Mouse (Mus musculus) heart, adult 2 months (tissue): ENCODE results near the gene Nfe2l3. TPM values are rescaled to one million over a fixed set of nuclear protein-coding genes. Genes with fewer than 3 reads are reported as not detected.
A peak's percentile ranks its signal among the peaks of the same experiment; 100 is the strongest.

ENCODE experiments used
- DNase-seq, 2 experiments: peaks; one replicate each; pipeline ENCODE4 v3.0.0; 2021
- H3K27ac ChIP-seq: fragments of 200-600 bp; 2 replicates; pipeline ENCODE4 v1.8.1; 2022
- H3K27me3 ChIP-seq: fragments of 200-500 bp; 2 replicates; pipeline ENCODE4 v1.6.1; 2012; ENCODE audit warnings: mild to moderate bottlenecking, low read length, inconsistent platforms, mixed read lengths; ENCODE audit not compliant: control insufficient read depth, insufficient read depth
- H3K36me3 ChIP-seq: fragments of 200-500 bp; 2 replicates; pipeline ENCODE4 v1.6.1; 2012; ENCODE audit warnings: low read length, inconsistent platforms; ENCODE audit not compliant: control insufficient read depth, insufficient read depth
- H3K4me1 ChIP-seq: fragments of 200-500 bp; 2 replicates; pipeline ENCODE4 v1.6.1; 2011; ENCODE audit warnings: low read length; ENCODE audit not compliant: control insufficient read depth, insufficient read depth
- H3K4me3 ChIP-seq: fragments of 200-600 bp; 2 replicates; pipeline ENCODE4 v1.8.1; 2022
- H3K79me2 ChIP-seq: fragments of 200-500 bp; replicated peaks from 2 replicates; pipeline ENCODE4 v1.6.1; 2012; ENCODE audit warnings: mild to moderate bottlenecking, inconsistent platforms, low read length, moderate library complexity, mixed read lengths; ENCODE audit not compliant: control insufficient read depth, insufficient read depth
- H3K9ac ChIP-seq: fragments of 200-500 bp; 2 replicates; pipeline ENCODE4 v1.6.1; 2012; ENCODE audit warnings: low read depth, mild to moderate bottlenecking, control low read depth, inconsistent platforms, low read length, mixed read lengths
- CTCF ChIP-seq: fragments of 200-600 bp; IDR thresholded peaks from 2 replicates; pipeline ENCODE4 v1.8.1; 2022; ENCODE audit warnings: antibody characterized with exemption, mild to moderate bottlenecking, moderate library complexity
- EP300 ChIP-seq: fragments of 200-500 bp; IDR thresholded peaks from 2 replicates; pipeline ENCODE4 v1.6.1; 2011; ENCODE audit warnings: low read depth, low read length, control low read depth; ENCODE audit not compliant: insufficient read depth
- POLR2A ChIP-seq: fragments of 200-500 bp; IDR thresholded peaks from 2 replicates; pipeline ENCODE4 v1.6.1; 2011; ENCODE audit warnings: mild to moderate bottlenecking, low read depth, low read length, control low read depth; ENCODE audit not compliant: insufficient read depth
- WGBS: fragments of 180-500 bp; shearing (Covaris S2); methylation state at CpG from one replicate; pipeline ENCODE4 v1.1.7; 2018; 5-methylcytosine and 5-hydroxymethylcytosine counted together
- intact Hi-C: fragments of 180-260 bp; cut with DNase I; formaldehyde crosslinking; loops from one replicate; pipeline ENCODE4 v1.15.1; 2025
- polyA plus RNA-seq: library from polyadenylated mRNA; depleted of rRNA; stranded (reverse); fragments of >200 nt; gene quantifications from 2 replicates; pipeline ENCODE4 v1.2.3, GENCODE M21; 2012
- total RNA-seq, 2 experiments: library from RNA; stranded (reverse); gene quantifications; 2 replicates each; pipeline ENCODE4 v1.2.3; 2021

Nfe2l3 gene
- total and polyA plus RNA-seq, 3 experiments: 0.16 to 0.20 (median 0.18) TPM

DNA sequence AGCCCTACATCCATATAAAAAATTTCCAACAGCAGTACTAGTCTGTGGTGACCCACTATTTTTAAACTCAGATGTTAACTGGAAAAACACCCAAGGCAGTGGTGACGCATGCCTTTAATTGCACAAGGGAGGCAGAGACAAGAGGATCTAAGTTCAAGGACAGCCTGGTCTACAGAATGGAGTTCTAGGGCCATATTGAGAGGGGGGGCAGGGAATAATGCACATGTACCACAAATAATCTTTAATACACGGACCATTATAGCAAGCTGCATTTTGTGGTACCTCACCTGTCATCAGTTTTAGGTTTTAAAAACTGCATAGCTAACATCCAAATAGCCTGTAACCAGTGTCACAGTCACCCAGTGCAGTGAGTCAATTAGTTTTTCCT, 26.4 kb downstream of the Nfe2l3 start:
- WGBS: 57% methylated on average over 2 of the region's 2 CpGs
- Histone ChIP-seq H3K79me2 (no peaks in the 10 kb centered on the region), H3K27me3 (no peaks in the 10 kb centered on the region), H3K4me3 (no peak overlapping the region), H3K9ac (no peak overlapping the region), H3K36me3 (peaks cover 41% of the 10 kb centered on the region), H3K27ac (no peak overlapping the region), H3K4me1 (peaks cover 1% of the 10 kb centered on the region; the same call in 1 of the 2 replicates)
- DNase-seq: no peak
- peak; percentile 12; the same call in 1 of the 2 replicates for TF ChIP-seq POLR2A
- no peak for TF ChIP-seq EP300
- no peak for TF ChIP-seq CTCF
- intact Hi-C loops: no loop called here

DNA sequence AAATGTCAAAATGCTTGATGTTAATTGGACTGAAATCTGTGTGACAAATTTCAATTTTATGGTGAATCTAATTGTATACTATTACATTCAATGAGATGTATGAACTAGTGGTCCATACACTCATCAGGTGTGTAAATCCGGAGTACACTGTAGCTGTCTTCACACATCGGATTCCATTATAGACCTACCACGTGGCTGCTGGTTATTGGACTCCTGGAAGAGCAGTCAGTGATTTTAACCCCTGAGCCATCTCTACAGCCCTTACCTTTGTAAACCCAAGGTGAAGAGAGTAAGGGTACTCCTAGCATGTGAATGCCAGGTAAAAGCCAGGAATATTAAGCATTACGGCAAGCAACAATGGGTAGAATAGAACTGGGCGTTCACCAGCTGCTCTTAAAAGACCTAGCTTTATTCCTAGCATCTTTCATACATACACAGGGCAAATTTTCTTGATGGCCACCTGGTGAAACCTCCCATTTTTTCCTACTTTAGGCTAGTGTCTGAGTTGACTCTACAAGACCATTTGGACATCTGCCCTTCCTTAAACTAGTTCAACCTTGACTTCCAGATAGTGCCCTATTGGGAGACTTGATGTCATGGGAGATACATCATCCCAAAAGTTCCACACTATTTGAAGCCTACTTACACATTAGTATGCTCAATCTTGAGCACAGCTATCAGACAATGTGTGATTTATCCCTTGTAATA, 27.0 kb downstream of the Nfe2l3 start:
- Histone ChIP-seq H3K27me3 (no peaks in the 10 kb centered on the region), H3K4me3 (no peak overlapping the region), H3K9ac (no peak overlapping the region), H3K4me1 (peaks cover 1% of the 10 kb centered on the region; the same call in 1 of the 2 replicates), H3K27ac (no peak overlapping the region), H3K79me2 (no peaks in the 10 kb centered on the region), H3K36me3 (peaks cover 45% of the 10 kb centered on the region)
- TF ChIP-seq CTCF (no peak), POLR2A (0 out of 2 replicates have a peak, but pooled peaks have one; percentile 33)
- WGBS: 59% methylated on average over 5 of the region's 5 CpGs
- intact Hi-C loops: loop anchor here (10.0 kb wide), 1 partner anchor 545 kb away; no protein-coding TSS in a partner anchor
- DNase-seq: no peak

DNA sequence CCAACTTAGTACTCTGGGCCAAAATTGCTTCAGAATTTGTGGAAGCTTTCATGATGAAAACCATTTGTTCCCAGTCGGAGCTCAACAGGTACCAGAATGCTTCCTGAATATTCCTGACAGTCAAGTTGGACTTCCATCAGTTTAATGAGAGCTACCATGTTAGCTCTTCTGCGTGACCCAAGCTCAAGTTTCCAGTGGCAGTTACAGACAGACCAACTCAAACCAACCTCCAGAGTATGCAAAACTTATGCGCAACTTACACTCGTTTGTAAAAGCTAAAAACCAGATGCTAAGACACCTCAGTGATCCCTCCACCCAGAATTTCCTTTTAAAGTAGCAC, 27.5 kb downstream of the Nfe2l3 start:
- Histone ChIP-seq H3K79me2 (no peaks in the 10 kb centered on the region), H3K36me3 (peaks cover 50% of the 10 kb centered on the region), H3K27ac (no peak overlapping the region), H3K4me3 (no peak overlapping the region), H3K27me3 (no peaks in the 10 kb centered on the region), H3K4me1 (peaks cover 1% of the 10 kb centered on the region; the same call in 1 of the 2 replicates), H3K9ac (no peak overlapping the region)
- WGBS: 76% methylated on average over 4 of the region's 4 CpGs
- intact Hi-C loops: loop anchor here (10.0 kb wide), 1 partner anchor 545 kb away; no protein-coding TSS in a partner anchor
- TF ChIP-seq CTCF (no peak), EP300 (no peak), POLR2A (no peak)
- DNase-seq: no peak

DNA sequence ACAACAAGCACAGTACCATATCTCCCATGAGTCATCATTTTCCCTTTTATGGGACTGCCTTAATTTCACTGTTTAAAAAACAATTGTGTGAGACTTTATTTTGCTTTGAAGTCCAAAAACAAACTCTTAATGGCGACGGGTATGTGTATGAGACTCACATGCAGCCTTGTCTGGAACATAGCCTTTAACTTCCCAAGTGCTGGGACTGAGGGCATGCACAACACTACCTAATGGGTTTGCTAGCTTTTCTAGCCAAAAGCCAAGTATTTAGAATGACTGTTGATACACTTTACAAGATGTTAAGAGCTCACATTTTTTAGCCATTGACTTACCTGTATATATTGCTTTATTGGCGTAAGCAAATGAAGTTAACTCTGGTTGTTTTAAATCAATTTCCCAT, 27.9 kb downstream of the Nfe2l3 start:
- H3K4me1 ChIP-seq: peaks cover 1% of the 10 kb centered on the region; the same call in 1 of the 2 replicates
- whole genome bisulfite sequencing: 70% methylated on average over 3 of the region's 3 CpGs
- no peak overlapping the region for H3K27ac ChIP-seq
- H3K36me3 ChIP-seq: peaks cover 53% of the 10 kb centered on the region
- DNase-seq: no peak
- H3K4me3 ChIP-seq: no peak overlapping the region
- no peaks in the 10 kb centered on the region for H3K27me3 ChIP-seq
- TF ChIP-seq POLR2A (no peak), EP300 (no peak), CTCF (no peak)
- no peaks in the 10 kb centered on the region for H3K79me2 ChIP-seq
- no peak overlapping the region for H3K9ac ChIP-seq
- intact Hi-C loops: loop anchor here (10.0 kb wide), 1 partner anchor 544 kb away; no protein-coding TSS in a partner anchor

DNA sequence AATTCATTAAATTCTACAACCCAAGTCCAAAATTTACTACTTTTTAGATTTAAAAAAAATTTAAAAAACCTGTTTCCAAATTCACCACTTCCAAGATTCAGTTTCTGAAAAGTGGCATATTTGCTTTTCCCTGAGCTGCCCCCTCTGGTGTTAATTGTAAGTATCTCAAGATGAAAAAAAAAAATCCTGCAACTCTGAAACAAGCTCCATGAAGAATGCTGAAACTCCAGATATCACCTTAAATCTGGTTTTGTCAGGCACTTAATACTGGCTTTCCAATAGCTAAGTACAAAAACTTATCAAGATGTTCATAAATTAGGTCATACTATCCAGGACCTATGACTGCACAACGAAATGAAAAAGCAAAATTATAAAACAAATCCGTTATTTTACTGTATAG, 35.2 kb downstream of the Nfe2l3 start:
- H3K27me3 ChIP-seq: no peaks in the 10 kb centered on the region
- H3K4me1 ChIP-seq: peaks cover 8% of the 10 kb centered on the region
- peak overlapping the region; percentile 99 for H3K27ac ChIP-seq
- WGBS: 0% methylated on average over 2 of the region's 2 CpGs
- peaks cover 52% of the 10 kb centered on the region for H3K36me3 ChIP-seq
- peaks cover 4% of the 10 kb centered on the region for H3K79me2 ChIP-seq
- no peak for DNase-seq
- intact Hi-C loops: loop anchor here (2.0 to 10.0 kb wide), 3 partner anchors 83 to 537 kb away; no protein-coding TSS in a partner anchor
- TF ChIP-seq EP300 (no peak), CTCF (peak; percentile 70)
- H3K9ac ChIP-seq: no peak overlapping the region
- peak overlapping the region; percentile 71 for H3K4me3 ChIP-seq

DNA sequence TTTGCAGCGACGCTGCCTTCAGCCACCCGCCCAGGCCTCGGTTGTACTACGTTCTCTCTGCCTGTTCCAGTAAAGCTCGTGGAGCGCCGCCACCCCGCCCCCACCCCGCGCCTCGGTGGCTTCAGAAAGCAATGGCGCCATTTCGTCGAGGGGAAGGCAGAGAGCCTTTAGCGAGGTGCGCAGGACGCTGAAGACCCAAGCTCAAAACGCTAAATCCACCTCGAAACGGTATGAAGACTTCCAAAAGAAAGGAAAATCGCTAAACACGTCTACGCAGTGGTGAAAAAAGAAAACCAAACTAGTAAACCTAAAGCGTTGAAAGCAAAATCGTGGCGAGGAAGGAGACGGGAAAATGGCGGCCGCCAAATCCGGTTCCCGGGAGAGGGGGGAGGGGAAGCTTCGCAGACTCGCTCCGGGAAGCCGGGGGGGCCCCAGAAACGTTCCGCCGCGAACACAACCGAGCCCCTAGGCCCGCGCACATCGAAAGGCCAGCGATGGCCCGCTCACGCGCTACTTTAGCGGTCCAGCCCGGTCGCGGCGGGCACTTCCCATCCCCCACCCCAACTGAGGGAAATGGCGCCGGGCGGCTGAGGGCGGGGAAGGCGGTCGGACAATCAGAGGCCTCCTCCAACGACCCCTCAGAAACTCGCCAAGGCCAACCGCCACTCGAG, 36.6 kb downstream of the Nfe2l3 start:
- peaks cover 4% of the 10 kb centered on the region for H3K79me2 ChIP-seq
- intact Hi-C loops: loop anchor here (1.0 to 10.0 kb wide), 4 partner anchors 75 to 536 kb away; no protein-coding TSS in a partner anchor
- peak; percentile 85 to 87 for DNase-seq
- H3K4me3 ChIP-seq: peak overlapping the region; percentile 71
- 0% methylated on average over 63 of the region's 63 CpGs for WGBS
- peak overlapping the region; percentile 96 for H3K9ac ChIP-seq
- H3K27me3 ChIP-seq: no peaks in the 10 kb centered on the region
- peak overlapping the region; percentile 99 for H3K27ac ChIP-seq
- peaks cover 6% of the 10 kb centered on the region for H3K4me1 ChIP-seq
- TF ChIP-seq EP300 (0 out of 2 replicates have a peak, but pooled peaks have one; percentile 59), CTCF (no peak), POLR2A (peak; percentile 62)
- peaks cover 50% of the 10 kb centered on the region for H3K36me3 ChIP-seq
